Mouse (Mus musculus) erythroblast, embryonic 14.5 days (primary cell): Measurements from ENCODE around the gene Pou6f2. TPM values are rescaled to one million over a fixed set of nuclear protein-coding genes. Genes with fewer than 3 reads are reported as not detected.

Source experiments
- H3K27me3 ChIP-seq: 2 replicates; pipeline ENCODE4 v1.6.1; 2012; ENCODE audit warnings: inconsistent platforms; ENCODE audit not compliant: control insufficient read depth
- H3K36me3 ChIP-seq: 2 replicates; pipeline ENCODE4 v1.6.1; 2012; ENCODE audit warnings: mild to moderate bottlenecking, inconsistent platforms; ENCODE audit not compliant: control insufficient read depth
- H3K4me1 ChIP-seq: 2 replicates; pipeline ENCODE4 v1.6.1; 2012; ENCODE audit warnings: inconsistent platforms; ENCODE audit not compliant: control insufficient read depth
- H3K4me3 ChIP-seq: replicated peaks from 2 replicates; pipeline ENCODE3; 2012; ENCODE audit warnings: moderate library complexity, mild to moderate bottlenecking, inconsistent platforms
- H3K9me3 ChIP-seq: 2 replicates; pipeline ENCODE4 v1.6.1; 2012; ENCODE audit warnings: low read length, inconsistent platforms, mixed read lengths; ENCODE audit not compliant: control insufficient read depth
- GATA1 ChIP-seq: IDR thresholded peaks from 2 replicates; pipeline ENCODE4 v1.6.1; 2012; ENCODE audit warnings: low read length, inconsistent platforms, mixed read lengths
- TAL1 ChIP-seq: IDR thresholded peaks from 3 replicates; pipeline ENCODE4 v1.6.1; 2012; ENCODE audit warnings: low read length, inconsistent platforms, mixed read lengths
- polyA plus RNA-seq: library from polyadenylated mRNA; stranded (reverse); fragments of >175 nt; gene quantifications from 2 replicates; pipeline ENCODE4 v1.2.3, GENCODE M21; 2012

Gene Pou6f2
- polyA plus RNA-seq, 1 experiment, result not detected

DNA sequence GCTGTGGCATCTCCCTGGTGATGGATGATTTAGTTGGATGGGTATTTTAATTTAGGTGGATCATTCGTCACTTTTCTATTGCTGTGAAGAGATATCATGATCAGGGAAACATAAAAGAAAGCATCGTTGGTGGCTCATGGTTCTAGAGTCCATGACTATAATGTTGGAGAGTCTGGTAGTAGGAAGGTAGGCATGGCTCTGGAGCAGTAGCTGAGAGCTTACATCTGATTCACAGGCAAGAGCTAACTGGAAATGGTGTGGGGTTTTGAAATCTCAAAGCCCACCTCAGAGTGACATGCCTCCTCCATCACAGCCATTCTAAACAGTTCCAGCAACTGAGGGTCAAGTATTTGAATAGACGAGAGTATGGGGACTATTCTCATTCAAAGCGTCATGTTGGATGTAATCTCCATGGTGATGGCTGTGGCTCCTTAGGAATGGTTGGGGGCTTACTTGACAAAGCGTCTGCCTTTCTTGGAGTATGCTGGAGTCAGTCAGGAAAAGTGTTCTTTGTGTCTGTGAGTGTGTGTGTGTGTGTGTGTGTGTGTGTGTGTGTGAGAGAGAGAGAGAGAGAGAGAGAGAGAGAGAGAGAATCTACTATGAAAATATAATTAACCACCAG is 115.0 kb downstream of the Pou6f2 start:
- Histone ChIP-seq H3K36me3 (no peaks in the 10 kb centered on the region), H3K4me1 (no peaks in the 10 kb centered on the region), H3K4me3 (no peak overlapping the region), H3K9me3 (no peaks in the 10 kb centered on the region), H3K27me3 (no peaks in the 10 kb centered on the region)
- no peak for TF ChIP-seq TAL1
- no peak for TF ChIP-seq GATA1

- no peaks in the 10 kb centered on the region for H3K4me1 ChIP-seq
- H3K4me3 ChIP-seq, result no peak overlapping the region
- TF ChIP-seq GATA1, result no peak
- TF ChIP-seq TAL1, result no peak
- no peaks in the 10 kb centered on the region for H3K9me3 ChIP-seq
- H3K27me3 ChIP-seq, result no peaks in the 10 kb centered on the region
- H3K36me3 ChIP-seq, result no peaks in the 10 kb centered on the region
These were observed 116.4 kb downstream of the Pou6f2 start for GRCm38 (mm10) chr13:18281084-18281483.

DNA sequence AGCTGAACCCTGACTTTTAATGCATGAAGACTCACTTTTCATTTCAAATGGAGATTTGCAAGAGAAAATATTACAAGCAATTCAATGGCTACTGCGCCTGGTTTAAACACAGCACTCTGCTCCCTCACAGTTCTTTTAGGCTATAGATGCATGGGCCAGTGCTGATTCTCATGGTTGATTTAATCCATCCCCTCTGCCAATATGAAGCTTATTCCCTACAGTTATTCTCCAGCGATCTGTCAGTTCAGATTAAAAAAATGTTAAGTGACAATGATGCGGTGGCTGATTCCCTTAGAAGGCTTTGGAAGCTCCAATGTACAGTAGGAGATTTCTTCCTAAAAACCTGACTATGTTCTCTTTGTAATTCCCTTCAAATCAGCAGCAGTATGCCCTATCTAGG is 144.4 kb downstream of the Pou6f2 start:
- no peak overlapping the region for H3K4me3 ChIP-seq
- no peaks in the 10 kb centered on the region for H3K27me3 ChIP-seq
- H3K36me3 ChIP-seq, result no peaks in the 10 kb centered on the region
- H3K9me3 ChIP-seq, result no peaks in the 10 kb centered on the region
- H3K4me1 ChIP-seq, result no peaks in the 10 kb centered on the region
- no peak for TF ChIP-seq TAL1
- TF ChIP-seq GATA1, result no peak

DNA sequence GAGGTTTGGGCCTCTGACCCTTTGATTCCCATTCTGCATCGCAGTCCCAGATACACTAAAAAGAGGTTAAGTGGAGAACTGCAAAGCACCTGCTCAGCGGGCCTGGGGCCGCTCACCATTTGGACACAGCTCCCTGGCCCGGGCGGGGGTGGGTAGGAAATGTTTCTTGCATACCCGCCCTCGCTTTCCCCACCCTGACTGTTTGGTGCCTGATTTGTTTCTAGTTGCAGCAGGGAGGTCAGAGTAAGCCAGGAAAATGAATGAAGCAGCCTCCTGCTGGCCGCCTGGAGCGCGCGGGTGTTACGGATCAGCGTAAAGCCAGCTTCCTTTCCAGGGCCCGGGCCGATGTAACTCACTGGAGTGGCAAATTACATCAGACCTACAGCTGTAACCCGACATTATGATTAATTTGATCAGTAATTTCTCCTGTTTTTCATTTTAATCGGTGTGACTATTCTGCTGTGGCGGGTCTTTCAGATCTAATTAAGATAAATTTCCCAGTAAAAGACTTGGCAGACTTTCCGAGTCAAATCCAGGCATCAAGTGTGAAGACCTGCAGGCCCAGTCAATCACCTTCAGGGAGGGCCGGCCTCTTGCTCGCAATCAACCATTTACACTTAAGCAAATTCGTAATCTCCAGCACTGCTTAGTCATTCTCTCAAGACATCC is 178.8 kb downstream of the Pou6f2 start:
- H3K9me3 ChIP-seq, result no peaks in the 10 kb centered on the region
- no peak overlapping the region for H3K4me3 ChIP-seq
- H3K36me3 ChIP-seq, result no peaks in the 10 kb centered on the region
- H3K27me3 ChIP-seq, result no peaks in the 10 kb centered on the region
- TF ChIP-seq TAL1 (no peak), GATA1 (no peak)
- no peaks in the 10 kb centered on the region for H3K4me1 ChIP-seq

GRCm38 (mm10) chr13:18211242-18211641 is 186.2 kb downstream of the Pou6f2 start:
- Histone ChIP-seq H3K36me3 (no peaks in the 10 kb centered on the region), H3K27me3 (no peaks in the 10 kb centered on the region), H3K9me3 (no peaks in the 10 kb centered on the region; the same call in 1 of the 2 replicates), H3K4me3 (no peak overlapping the region), H3K4me1 (no peaks in the 10 kb centered on the region)
- TF ChIP-seq TAL1 (no peak), GATA1 (no peak)

DNA sequence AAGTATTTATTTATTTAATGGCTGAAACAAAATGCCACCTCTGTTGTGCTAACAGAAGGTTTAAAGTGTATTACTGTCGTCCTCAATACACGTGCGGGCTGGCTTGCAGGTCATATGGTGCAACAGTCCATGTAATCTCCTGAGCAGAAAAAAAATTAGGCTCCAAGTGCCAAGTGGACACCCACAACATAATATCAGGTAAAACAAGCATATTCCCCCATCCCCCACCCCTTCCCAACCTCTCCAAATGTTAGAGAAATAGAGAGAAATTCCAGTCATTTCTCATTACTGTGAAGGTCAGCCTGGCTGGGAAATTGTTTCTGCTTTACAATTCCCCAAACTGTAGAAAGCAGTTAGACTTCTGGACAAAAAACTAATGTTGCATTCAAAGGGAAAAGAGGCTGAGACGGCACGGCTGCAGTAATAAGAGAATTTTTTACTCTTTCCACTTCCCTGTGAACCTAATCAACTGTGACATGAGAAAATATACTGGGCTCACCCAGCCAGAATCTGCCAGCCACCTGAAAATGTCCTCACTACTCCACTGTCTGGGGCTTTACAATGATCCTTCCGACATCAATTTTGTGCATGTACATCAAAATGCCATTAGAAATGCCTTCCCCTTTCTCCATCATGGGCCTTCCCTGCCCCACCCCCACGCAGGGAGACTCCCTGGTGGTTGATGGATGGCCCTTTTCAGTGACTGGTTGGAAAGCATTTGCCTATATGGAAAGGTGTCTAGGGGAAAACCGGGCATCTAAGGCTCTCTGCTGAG is 192.8 kb downstream of the Pou6f2 start:
- H3K9me3 ChIP-seq, result no peaks in the 10 kb centered on the region
- H3K4me1 ChIP-seq, result no peaks in the 10 kb centered on the region
- TF ChIP-seq TAL1 (no peak), GATA1 (no peak)
- no peak overlapping the region for H3K4me3 ChIP-seq
- H3K36me3 ChIP-seq, result no peaks in the 10 kb centered on the region
- H3K27me3 ChIP-seq, result no peaks in the 10 kb centered on the region

GRCm38 (mm10) chr13:18174003-18174402 is 223.5 kb downstream of the Pou6f2 start:
- Histone ChIP-seq H3K4me3 (no peak overlapping the region), H3K4me1 (no peaks in the 10 kb centered on the region), H3K27me3 (no peaks in the 10 kb centered on the region), H3K9me3 (no peaks in the 10 kb centered on the region), H3K36me3 (no peaks in the 10 kb centered on the region)
- TF ChIP-seq GATA1, result no peak
- TF ChIP-seq TAL1, result no peak

DNA sequence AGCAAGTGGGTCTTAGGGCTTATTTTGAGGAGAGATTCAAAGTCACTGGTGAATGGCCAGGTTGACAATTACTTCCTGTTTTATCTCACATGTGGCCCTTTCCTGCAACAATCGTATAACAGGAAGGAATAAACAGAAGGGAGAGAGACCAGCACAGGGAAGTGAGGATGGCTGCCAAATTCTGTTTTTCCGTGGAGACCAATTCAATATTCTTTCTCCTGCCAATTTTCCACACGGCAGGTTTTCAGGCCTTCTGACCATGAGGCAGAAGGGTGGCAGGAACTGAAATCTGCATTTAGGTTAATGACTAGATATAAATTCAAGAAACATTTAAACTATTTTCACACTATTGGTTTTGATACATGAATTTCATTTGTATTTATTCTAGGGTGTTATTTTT is 224.5 kb downstream of the Pou6f2 start:
- no peaks in the 10 kb centered on the region for H3K9me3 ChIP-seq
- TF ChIP-seq GATA1, result no peak
- no peak for TF ChIP-seq TAL1
- H3K4me1 ChIP-seq, result no peaks in the 10 kb centered on the region
- H3K27me3 ChIP-seq, result no peaks in the 10 kb centered on the region
- H3K36me3 ChIP-seq, result no peaks in the 10 kb centered on the region
- no peak overlapping the region for H3K4me3 ChIP-seq

GRCm38 (mm10) chr13:18172334-18172733 is 225.2 kb downstream of the Pou6f2 start:
- TF ChIP-seq GATA1 (no peak), TAL1 (no peak)
- no peaks in the 10 kb centered on the region for H3K27me3 ChIP-seq
- H3K4me1 ChIP-seq, result no peaks in the 10 kb centered on the region
- no peak overlapping the region for H3K4me3 ChIP-seq
- no peaks in the 10 kb centered on the region for H3K9me3 ChIP-seq
- H3K36me3 ChIP-seq, result no peaks in the 10 kb centered on the region
